Comparison of ENCODE assay signal across 16 mouse cellular contexts in genomic region chr2:35509888-35510287, GRCm38 (mm10). TPM values are rescaled to one million over a fixed set of nuclear protein-coding genes. Genes with fewer than 3 reads are reported as not detected.
DNase-seq lines count a peak whose midpoint lies in the region; ATAC-seq and TF ChIP-seq lines count a peak whose summit lies in the region.
"Had no signal": no experiment of that assay in that cellular context is flagged by ENCODE, and none has a peak within 500 bp of the region (broad histone marks: within the 10 kb centered on the region; RNA-seq: fewer than 3 reads in every experiment).

No protein-coding gene starts in this region.

- 27% methylated on average over 4 of the region's 4 CpGs for WGBS in heart, embryonic 11.5 days (ENCODE audit: insufficient replicate concordance)
- WGBS in kidney, embryonic 14.5 days: 50% methylated on average over 4 of the region's 4 CpGs
- WGBS in small intestine, adult 2 months: 53% methylated on average over 4 of the region's 4 CpGs

- peaks cover 56% of the 10 kb centered on the region for H3K4me1 ChIP-seq in heart, embryonic 11.5 days (ENCODE audit: control insufficient read depth, insufficient read depth, low read length)
- H3K4me1 ChIP-seq in kidney, embryonic 14.5 days (ENCODE audit: control insufficient read depth, insufficient read depth, low read length): peaks cover 30% of the 10 kb centered on the region
- peaks cover 36% of the 10 kb centered on the region for H3K4me1 ChIP-seq in small intestine, adult 2 months (ENCODE audit: control insufficient read depth, insufficient read depth, insufficient read length, low read length)

- no peak for ATAC-seq in heart, embryonic 11.5 days (replicated peaks; ENCODE audit: insufficient number of reproducible peaks, low FRiP score, low TSS enrichment)
- no peak for ATAC-seq in kidney, embryonic 14.5 days (ENCODE audit: low FRiP score, low TSS enrichment)
- ATAC-seq: forebrain, embryonic 16.5 days had no signal

- H3K27me3 ChIP-seq in heart, embryonic 11.5 days (ENCODE audit: control insufficient read depth, insufficient read depth, low read length): no peaks in the 10 kb centered on the region
- no peaks in the 10 kb centered on the region for H3K27me3 ChIP-seq in kidney, embryonic 14.5 days (ENCODE audit: control insufficient read depth, insufficient read depth, low read length)
- no peaks in the 10 kb centered on the region for H3K27me3 ChIP-seq in small intestine, adult 2 months (ENCODE audit: control insufficient read depth, insufficient read depth, low read length)
- H3K27me3 ChIP-seq: hindbrain, embryonic 13.5 days had no signal

- no peaks in the 10 kb centered on the region for H3K36me3 ChIP-seq in heart, embryonic 11.5 days (ENCODE audit: control insufficient read depth, insufficient read depth, low read length)
- no peaks in the 10 kb centered on the region for H3K36me3 ChIP-seq in kidney, embryonic 14.5 days (ENCODE audit: control insufficient read depth, insufficient read depth, low read length)
- no peaks in the 10 kb centered on the region for H3K36me3 ChIP-seq in small intestine, adult 2 months (ENCODE audit: control insufficient read depth, insufficient read depth, low read length)
- H3K36me3 ChIP-seq: hindbrain, embryonic 13.5 days had no signal

- H3K27ac ChIP-seq in heart, embryonic 11.5 days (ENCODE audit: low read depth, low read length): peak overlapping the region; percentile 42
- H3K27ac ChIP-seq in kidney, embryonic 14.5 days (ENCODE audit: low read depth, low read length): peak overlapping the region; percentile 1; the same call in 1 of the 2 replicates
- peak overlapping the region; percentile 21; the same call in 1 of the 2 replicates for H3K27ac ChIP-seq in small intestine, adult 2 months (ENCODE audit: insufficient read depth, low read depth, low read length)
- H3K27ac ChIP-seq: hindbrain, embryonic 13.5 days had no signal

- no peak overlapping the region for H3K9ac ChIP-seq in heart, embryonic 11.5 days (ENCODE audit: low read depth, low read length)
- H3K9ac ChIP-seq in kidney, embryonic 14.5 days (ENCODE audit: low read depth, low read length): no peak overlapping the region
- H3K9ac ChIP-seq: hindbrain, embryonic 13.5 days had no signal

- no peak for TF ChIP-seq POLR2A in small intestine, adult 2 months (IDR thresholded peaks at IDR 0.05; ENCODE audit: low read depth, low read length)

- intact Hi-C loops in heart, postnatal 10 days (cut with DNase I): loop anchor here (5.0 to 10.0 kb wide), 2 partner anchors 78 to 215 kb away; no protein-coding TSS in a partner anchor

- no peak overlapping the region for H3K4me2 ChIP-seq in heart, embryonic 11.5 days
- H3K4me2 ChIP-seq in kidney, embryonic 14.5 days (replicated peaks; ENCODE audit: low read depth, low read length): no peak overlapping the region
- H3K4me2 ChIP-seq: hindbrain, embryonic 13.5 days; liver, embryonic 11.5 days had no signal

- TF ChIP-seq CTCF in small intestine, adult 2 months (IDR thresholded peaks at IDR 0.05; ENCODE audit: extremely low read depth, insufficient read length, insufficient replicate concordance, low read depth, low read length): no peak

- H3K9me3 ChIP-seq in heart, embryonic 11.5 days (replicated peaks; ENCODE audit: control insufficient read depth, low read length): no peaks in the 10 kb centered on the region
- H3K9me3 ChIP-seq in kidney, embryonic 14.5 days (ENCODE audit: control insufficient read depth, low read length): no peaks in the 10 kb centered on the region
- H3K9me3 ChIP-seq: hindbrain, embryonic 13.5 days had no signal

- no peak overlapping the region for H3K4me3 ChIP-seq in heart, embryonic 11.5 days (ENCODE audit: low read depth, low read length)
- no peak overlapping the region for H3K4me3 ChIP-seq in kidney, embryonic 14.5 days (ENCODE audit: low read length)
- H3K4me3 ChIP-seq in small intestine, adult 2 months (ENCODE audit: low read depth, low read length): no peak overlapping the region
- H3K4me3 ChIP-seq: hindbrain, embryonic 13.5 days had no signal

- no peak for DNase-seq in heart, postnatal 10 days
- DNase-seq in kidney, postnatal 4 days: no peak
- DNase-seq in R1 (ENCODE audit: low read depth, low spot score): peak; percentile 29
- no peak for DNase-seq in adrenal gland, postnatal 25 days
- DNase-seq in cerebellum, adult 18-20 months: no peak
- DNase-seq: cerebellum, postnatal 25 days; kidney, postnatal 14 days; lung, adult 2 months; lung, postnatal 36 days; thymus, postnatal 25 days had no signal

RNA-seq across cellular contexts. Expression of gene Ggta1, which starts 46.9 kb away (rescaled TPM):
- polyA plus RNA-seq in heart, embryonic 11.5 days (2014; fragmentation: Nextera tagmentation; extraction: Ambion mirVana): 38.1 and 42.1 TPM in 2 replicates
- total RNA-seq in heart, postnatal 10 days (2021): 10 to 100 TPM; 19.9 to 28.8 TPM
- polyA plus RNA-seq in kidney, embryonic 14.5 days (2014; fragmentation: Nextera tagmentation; extraction: Ambion mirVana): 10.3 and 21.5 TPM in 2 replicates
- 3.5 and 3.6 TPM in 2 replicates for polyA plus RNA-seq in small intestine, adult 2 months (2012; rRNA removed)
- total RNA-seq in adrenal gland, postnatal 25 days (2021): 8.1 and 13.4 TPM in 2 replicates

RNA-seq across cellular contexts. Expression of gene Dab2ip, which starts 48.2 kb away (rescaled TPM):
- 49.0 and 49.1 TPM in 2 replicates for polyA plus RNA-seq in heart, embryonic 11.5 days (2014; fragmentation: Nextera tagmentation; extraction: Ambion mirVana)
- 10 to 100 TPM; 55.7 to 64.7 TPM for total RNA-seq in heart, postnatal 10 days (2021)
- 36.0 and 42.4 TPM in 2 replicates for polyA plus RNA-seq in kidney, embryonic 14.5 days (2014; fragmentation: Nextera tagmentation; extraction: Ambion mirVana)
- 66.2 and 140 TPM in 2 replicates for polyA plus RNA-seq in small intestine, adult 2 months (2012; rRNA removed)
- 96.1 and 137 TPM in 2 replicates for total RNA-seq in adrenal gland, postnatal 25 days (2021)
